Mouse (Mus musculus) neural tube, embryonic 14.5 days (tissue): ENCODE results near the gene Whamm. TPM values are rescaled to one million over a fixed set of nuclear protein-coding genes. Genes with fewer than 3 reads are reported as not detected.
A peak's percentile ranks its signal among the peaks of the same experiment; 100 is the strongest.

Source experiments
- ATAC-seq: fragments of 200-750 bp; cut with Nextera tagmentation; 2 replicates; pipeline ENCODE4 v1.8.0; 2017; ENCODE audit warnings: low read depth, mild to moderate bottlenecking, moderate TSS enrichment, moderate library complexity
- H3K27ac ChIP-seq: fragments of 300-500 bp; sonication (generic); 2 replicates; pipeline ENCODE4 v1.5.1; 2014; ENCODE audit warnings: low read depth, mild to moderate bottlenecking, control low read depth, low read length, moderate library complexity, mixed read lengths
- H3K27me3 ChIP-seq: fragments of 300-500 bp; sonication (generic); 2 replicates; pipeline ENCODE4 v1.6.1; 2014; ENCODE audit warnings: low read length; ENCODE audit not compliant: control insufficient read depth, insufficient read depth
- H3K36me3 ChIP-seq: fragments of 300-500 bp; sonication (generic); 2 replicates; pipeline ENCODE4 v1.6.1; 2014; ENCODE audit warnings: low read length, mixed read lengths; ENCODE audit not compliant: control insufficient read depth, insufficient read depth
- H3K4me1 ChIP-seq: fragments of 300-500 bp; sonication (generic); 2 replicates; pipeline ENCODE4 v1.6.1; 2014; ENCODE audit warnings: low read length; ENCODE audit not compliant: control insufficient read depth, insufficient read depth
- H3K4me2 ChIP-seq: fragments of 300-500 bp; sonication (generic); 2 replicates; pipeline ENCODE4 v1.6.1; 2014; ENCODE audit warnings: mild to moderate bottlenecking, low read depth, low read length, control low read depth
- H3K4me3 ChIP-seq: fragments of 300-500 bp; sonication (generic); 2 replicates; pipeline ENCODE4 v1.5.1; 2014; ENCODE audit warnings: low read depth, low read length, control low read depth, mixed read lengths
- H3K9ac ChIP-seq: fragments of 300-500 bp; sonication (generic); replicated peaks from 2 replicates; pipeline ENCODE4 v1.6.1; 2014; ENCODE audit warnings: low read depth, mild to moderate bottlenecking, control low read depth, low read length, mixed read lengths
- H3K9me3 ChIP-seq: fragments of 300-500 bp; sonication (generic); 2 replicates; pipeline ENCODE4 v1.6.1; 2016; ENCODE audit warnings: low read length; ENCODE audit not compliant: control insufficient read depth
- WGBS: fragments of 180-500 bp; shearing (Covaris S2); extraction: QIAGEN DNeasy Blood & Tissue Kit; methylation state at CpG from one replicate; pipeline ENCODE4 v1.1.7; 2014; 5-methylcytosine and 5-hydroxymethylcytosine counted together
- microRNA counts: library from miRNA; unstranded; fragments of <30 nt; microRNA quantifications from one replicate; lab custom pipeline; 2016
- polyA plus RNA-seq: library from polyadenylated mRNA; unstranded; fragments of >200 nt; fragmentation: Nextera tagmentation; extraction: Ambion mirVana; gene quantifications from 2 replicates; pipeline ENCODE4 v1.2.1, GENCODE M21; 2014

Whamm gene
- polyA plus RNA-seq, 1 experiment from 2014 or later: 11.3 TPM

DNA sequence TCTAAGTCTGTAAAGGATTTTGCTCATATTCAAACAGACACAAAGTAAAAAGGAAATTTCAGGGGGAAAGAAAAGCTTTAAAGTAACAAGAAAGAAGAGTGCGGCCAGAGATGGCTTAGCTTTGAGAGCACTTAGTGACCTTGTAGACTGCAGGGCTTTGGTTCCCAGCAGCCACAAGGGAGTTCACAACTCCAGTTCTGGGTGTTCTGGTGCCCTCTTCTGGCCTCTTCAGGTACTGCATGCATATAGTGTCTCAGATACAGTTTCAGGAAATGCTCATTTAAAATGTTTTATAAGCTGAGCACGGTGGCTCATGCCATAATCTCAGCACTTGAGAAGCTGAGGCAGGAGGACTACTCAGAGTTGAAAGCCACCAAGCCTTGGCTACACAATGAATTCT is 55.4 kb downstream of the Whamm start:
- no peak overlapping the region for H3K9ac ChIP-seq
- 90% methylated on average over 2 of the region's 2 CpGs for WGBS
- no peak for ATAC-seq
- no peaks in the 10 kb centered on the region for H3K27me3 ChIP-seq
- H3K36me3 ChIP-seq: no peaks in the 10 kb centered on the region
- H3K9me3 ChIP-seq: no peaks in the 10 kb centered on the region
- H3K27ac ChIP-seq: no peak overlapping the region
- H3K4me3 ChIP-seq: no peak overlapping the region
- no peak overlapping the region for H3K4me2 ChIP-seq
- peaks cover 3% of the 10 kb centered on the region; the same call in 1 of the 2 replicates for H3K4me1 ChIP-seq

- H3K9me3 ChIP-seq: no peaks in the 10 kb centered on the region
- no peak overlapping the region for H3K27ac ChIP-seq
- H3K4me2 ChIP-seq: no peak overlapping the region
- no peaks in the 10 kb centered on the region for H3K27me3 ChIP-seq
- no peak overlapping the region for H3K9ac ChIP-seq
- 76% methylated on average over 8 of the region's 8 CpGs for WGBS
- ATAC-seq: no peak
- no peak overlapping the region for H3K4me3 ChIP-seq
- no peaks in the 10 kb centered on the region for H3K36me3 ChIP-seq
- no peaks in the 10 kb centered on the region for H3K4me1 ChIP-seq
Observed at GRCm38 (mm10) chr7:81631261-81631660, 60.2 kb downstream of the Whamm start.

DNA sequence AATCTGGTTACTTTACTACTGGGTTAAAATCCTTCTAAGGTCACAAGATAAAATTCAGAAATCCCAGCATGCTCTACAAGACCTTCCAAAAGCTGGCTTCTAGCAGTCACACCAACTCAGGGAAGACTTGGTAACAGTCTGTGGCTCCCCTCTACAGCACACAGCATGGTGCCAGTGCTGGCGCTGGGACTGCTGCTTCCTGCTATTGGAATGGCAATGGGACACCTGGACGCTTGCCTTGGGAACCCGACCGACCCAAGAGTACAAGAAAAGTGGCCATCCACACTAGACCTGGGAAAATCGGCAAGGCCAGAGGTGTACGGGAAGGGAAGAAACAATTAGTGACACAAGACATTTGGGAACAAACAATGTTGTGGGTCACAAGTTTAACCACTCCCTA is 61.5 kb downstream of the Whamm start:
- no peak overlapping the region for H3K9ac ChIP-seq
- H3K27ac ChIP-seq: no peak overlapping the region
- ATAC-seq: no peak
- H3K4me2 ChIP-seq: no peak overlapping the region
- no peak overlapping the region for H3K4me3 ChIP-seq
- H3K9me3 ChIP-seq: no peaks in the 10 kb centered on the region
- H3K27me3 ChIP-seq: no peaks in the 10 kb centered on the region
- WGBS: 80% methylated on average over 6 of the region's 6 CpGs
- H3K36me3 ChIP-seq: no peaks in the 10 kb centered on the region
- H3K4me1 ChIP-seq: no peaks in the 10 kb centered on the region

DNA sequence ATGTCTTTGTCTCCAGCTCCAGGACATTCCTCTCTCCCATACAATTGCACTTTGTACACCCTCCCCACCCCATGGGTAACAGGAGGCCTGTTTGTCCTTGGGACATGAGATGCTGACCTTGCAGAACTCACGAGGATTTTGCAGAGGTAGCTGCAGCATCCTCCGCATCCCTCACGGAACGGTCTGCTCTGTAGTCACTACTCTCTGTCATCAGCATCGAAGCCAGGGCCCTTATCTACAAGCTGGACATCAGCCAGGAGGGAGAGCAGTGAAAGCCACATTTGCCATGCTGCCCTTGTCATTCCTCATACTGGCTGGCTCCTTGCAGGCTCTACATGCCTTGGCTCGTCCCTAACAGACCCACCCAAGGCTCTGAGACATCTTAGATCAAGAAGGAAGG is 70.0 kb downstream of the Whamm start:
- H3K27me3 ChIP-seq: no peaks in the 10 kb centered on the region
- no peak overlapping the region for H3K9ac ChIP-seq
- 82% methylated on average over 6 of the region's 6 CpGs for WGBS
- H3K36me3 ChIP-seq: no peaks in the 10 kb centered on the region
- H3K27ac ChIP-seq: no peak overlapping the region
- H3K4me2 ChIP-seq: no peak overlapping the region
- ATAC-seq: no peak
- H3K4me1 ChIP-seq: no peaks in the 10 kb centered on the region
- H3K4me3 ChIP-seq: no peak overlapping the region
- no peaks in the 10 kb centered on the region for H3K9me3 ChIP-seq

GRCm38 (mm10) chr7:81644551-81645235 is 73.6 kb downstream of the Whamm start:
- WGBS: 43% methylated on average over 7 of the region's 7 CpGs
- H3K4me1 ChIP-seq: peaks cover 4% of the 10 kb centered on the region; the same call in 1 of the 2 replicates
- no peak overlapping the region for H3K4me3 ChIP-seq
- H3K9me3 ChIP-seq: no peaks in the 10 kb centered on the region
- no peaks in the 10 kb centered on the region for H3K36me3 ChIP-seq
- no peaks in the 10 kb centered on the region for H3K27me3 ChIP-seq
- no peak overlapping the region for H3K27ac ChIP-seq
- no peak overlapping the region for H3K4me2 ChIP-seq
- ATAC-seq: no peak; the same call in 1 of the 2 replicates
- H3K9ac ChIP-seq: no peak overlapping the region

MicroRNAs encoded within 50 kb of the gene (microRNA counts, 519-probe panel; counts per million panel counts)
- 2,030 counts per million, percentile 5 among the panel's probes with 10 or more counts for microRNA mmu-miR-1839-3p (lab: Ali Mortazavi, UCI)
- microRNA mmu-miR-1839-5p (lab: Ali Mortazavi, UCI): 4,051 counts per million, percentile 44 among the panel's probes with 10 or more counts

Other genes starting within 250 kb of the Whamm start
- gene Rps17, start 226.0 kb upstream of the Whamm start, polyA plus RNA-seq: 743 and 749 TPM in 2 replicates
- gene Cpeb1, start 115.8 kb upstream of the Whamm start, polyA plus RNA-seq: 6.9 and 8.0 TPM in 2 replicates
- 136 and 145 TPM in 2 replicates for gene Ap3b2, start 77.3 kb upstream of the Whamm start, polyA plus RNA-seq
- not detected in 2 replicates for gene BC048679, start 73.0 kb upstream of the Whamm start, polyA plus RNA-seq
- 0.14 and 0.15 TPM in 2 replicates for gene Fsd2, start 4.3 kb upstream of the Whamm start, polyA plus RNA-seq
- 26.4 and 29.8 TPM in 2 replicates for gene Homer2, start 136.3 kb downstream of the Whamm start, polyA plus RNA-seq
- gene Ramac, start 191.7 kb downstream of the Whamm start, polyA plus RNA-seq: 123 and 134 TPM in 2 replicates
- gene 3110040N11Rik, start 218.2 kb downstream of the Whamm start, polyA plus RNA-seq: 45.3 and 55.4 TPM in 2 replicates